Mouse (Mus musculus) cerebellum, adult 2 months (tissue): Measurements from ENCODE around the gene Ptpn9.

Source experiments
- CTCF ChIP-seq: fragments of 200-500 bp; IDR thresholded peaks from 2 replicates; pipeline ENCODE4 v1.5.1; 2011; ENCODE audit warnings: low read depth, mild to moderate bottlenecking, control low read depth, low read length, moderate library complexity, borderline replicate concordance; ENCODE audit not compliant: insufficient read depth
- POLR2A ChIP-seq: fragments of 200-500 bp; IDR thresholded peaks from 2 replicates; pipeline ENCODE4 v1.6.1; 2011; ENCODE audit warnings: low read length, control low read depth, borderline replicate concordance; ENCODE audit not compliant: insufficient read depth

DNA sequence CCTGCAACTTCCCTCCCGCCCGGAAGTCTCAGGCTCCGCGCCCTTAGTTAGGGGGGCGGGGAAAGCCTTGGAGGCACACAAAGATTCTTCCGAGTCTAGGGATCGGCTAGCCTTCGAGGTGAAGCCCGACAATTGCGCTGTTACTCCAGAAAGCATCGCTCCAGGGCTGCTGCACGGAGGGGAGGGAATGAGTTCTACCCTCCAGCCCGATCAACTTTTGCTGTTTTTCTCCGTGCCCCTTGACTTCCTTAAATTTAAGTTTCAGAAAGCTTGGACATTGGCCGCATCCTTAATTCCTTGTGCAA lies 79.0 kb downstream of the Ptpn9 start:
- TF ChIP-seq CTCF (no peak), POLR2A (no peak)
